Mouse (Mus musculus) ES-E14 (cell line): ENCODE measurements around the gene Cacna2d2.

Source experiments
- HCFC1 ChIP-seq: IDR thresholded peaks from 2 replicates; pipeline ENCODE4 v1.6.1; 2012; ENCODE audit warnings: low read length, inconsistent platforms, borderline replicate concordance; ENCODE audit not compliant: insufficient read depth
- MAFK ChIP-seq: IDR thresholded peaks from 2 replicates; pipeline ENCODE4 v1.6.1; 2014; ENCODE audit warnings: mild to moderate bottlenecking, low read depth, low read length, inconsistent platforms; ENCODE audit not compliant: insufficient read depth
- ZNF384 ChIP-seq: IDR thresholded peaks from 2 replicates; pipeline ENCODE4 v1.6.1; 2012; ENCODE audit warnings: low read depth, low read length, inconsistent platforms

GRCm38 (mm10) chr9:107372441-107372840, 27.0 kb upstream of the Cacna2d2 start:
- TF ChIP-seq HCFC1 (no peak), MAFK (no peak), ZNF384 (no peak)
